Mouse (Mus musculus) megakaryocyte, embryonic 14.5 days (primary cell): ENCODE results near the gene Mn1.

Experiments used
- FLI1 ChIP-seq: IDR thresholded peaks from 2 replicates; pipeline ENCODE4 v1.6.1; 2012; ENCODE audit warnings: low read length, inconsistent platforms, mixed read lengths
- GATA1 ChIP-seq: IDR thresholded peaks from 3 replicates; pipeline ENCODE4 v1.6.1; 2012; ENCODE audit warnings: mixed read lengths, low read length, inconsistent platforms, borderline replicate concordance

GRCm38 (mm10) chr5:111469195-111469882 is 52.2 kb downstream of the Mn1 start:
- no peak for TF ChIP-seq GATA1
- no peak for TF ChIP-seq FLI1
